Mouse (Mus musculus) frontal cortex, postnatal 36 days (tissue): ENCODE measurements around the gene Htr5b.

Experiments
- DNase-seq, 2 experiments: peaks; one replicate each; pipeline ENCODE4 v3.0.0; 2022; ENCODE audit warnings: low spot score in 2 of 2

Gene Htr5b

GRCm38 (mm10) chr1:121528399-121528720, at the start of gene Htr5b:
Gene Htr5b, minus strand, starts transcription at chr1:121528465.
- peak; percentile 17 to 38 for DNase-seq

- DNase-seq, result no peak
Measured at GRCm38 (mm10) chr1:121577491-121577890, 49.2 kb upstream of the Htr5b start.

- peak in 1 of 2 experiments; percentile 38 for DNase-seq
Measured at GRCm38 (mm10) chr1:121570522-121570921, 42.3 kb upstream of the Htr5b start.

GRCm38 (mm10) chr1:121567521-121568489, 39.5 kb upstream of the Htr5b start, which contains the start of gene Ddx18:
Gene Ddx18, minus strand, starts transcription at chr1:121567989.
- DNase-seq, result peak; percentile 97

GRCm38 (mm10) chr1:121557861-121558260, 29.6 kb upstream of the Htr5b start:
- no peak for DNase-seq

- peak; percentile 29 to 45 for DNase-seq
Measured at GRCm38 (mm10) chr1:121551457-121551835, 23.2 kb upstream of the Htr5b start.

- DNase-seq, result no peak
Measured at GRCm38 (mm10) chr1:121550801-121551456, 22.7 kb upstream of the Htr5b start.

- no peak for DNase-seq
Measured at GRCm38 (mm10) chr1:121549456-121549855, 21.2 kb upstream of the Htr5b start.

GRCm38 (mm10) chr1:121548667-121549066, 20.4 kb upstream of the Htr5b start:
- DNase-seq, result no peak

- peak; percentile 22 to 46 for DNase-seq
Measured at GRCm38 (mm10) chr1:121546844-121547243, 18.6 kb upstream of the Htr5b start.

GRCm38 (mm10) chr1:121540361-121540760, 12.1 kb upstream of the Htr5b start:
- DNase-seq, result no peak

- no peak for DNase-seq
Measured at GRCm38 (mm10) chr1:121531439-121531838, 3.2 kb upstream of the Htr5b start.

GRCm38 (mm10) chr1:121529286-121529685, 1.0 kb upstream of the Htr5b start:
- DNase-seq, result no peak

GRCm38 (mm10) chr1:121527600-121528398, 466 bp downstream of the Htr5b start:
- peak; percentile 10 to 19 for DNase-seq

GRCm38 (mm10) chr1:121527061-121527460, 1.2 kb downstream of the Htr5b start:
- peak; percentile 12 to 27 for DNase-seq

- no peak for DNase-seq
Measured at GRCm38 (mm10) chr1:121518609-121519008, 9.7 kb downstream of the Htr5b start.

- no peak for DNase-seq
Measured at GRCm38 (mm10) chr1:121511966-121512365, 16.3 kb downstream of the Htr5b start.

GRCm38 (mm10) chr1:121511186-121511585, 17.1 kb downstream of the Htr5b start:
- DNase-seq, result no peak

GRCm38 (mm10) chr1:121510420-121511140, 17.7 kb downstream of the Htr5b start:
- no peak for DNase-seq

GRCm38 (mm10) chr1:121508729-121509128, 19.5 kb downstream of the Htr5b start:
- DNase-seq, result no peak

- no peak for DNase-seq
Measured at GRCm38 (mm10) chr1:121497093-121497492, 31.2 kb downstream of the Htr5b start.
